Mouse (Mus musculus): ENCODE results near the gene Plekhh1.

DNA sequence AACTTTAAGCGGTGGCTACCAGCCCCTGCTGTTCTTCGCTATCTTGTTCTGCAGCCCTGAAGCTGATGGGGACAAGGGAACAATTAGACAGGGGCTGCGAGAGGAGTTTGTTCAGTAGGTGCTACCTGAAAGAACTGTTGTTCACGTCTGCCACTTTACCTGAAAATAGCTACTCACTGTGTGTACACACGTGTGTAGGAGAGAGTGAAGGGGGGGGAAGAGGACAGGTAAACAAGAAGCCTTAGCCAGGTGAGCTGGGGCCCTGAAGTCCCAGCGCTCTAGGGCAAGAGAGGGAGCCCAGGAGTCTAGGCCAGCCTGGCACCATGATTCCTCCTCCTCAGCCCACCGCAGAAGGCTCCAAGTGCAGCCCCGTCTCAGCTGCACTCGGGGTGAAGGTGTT is 31.2 kb downstream of the Plekhh1 start:
- TF ChIP-seq CTCF (IDR thresholded peaks at IDR 0.05; ENCODE audit: control insufficient read depth, insufficient read depth, low read length) = no peak
- TF ChIP-seq POLR2A (IDR thresholded peaks at IDR 0.05; ENCODE audit: borderline replicate concordance, control insufficient read depth, low read depth, low read length) = no peak
